Mouse (Mus musculus) lung, embryonic 16.5 days (tissue): ENCODE measurements at regions not wholly inside any gene's neighbourhood (a gene's known extent, or its start where the extent isn't known, plus 50 kb on each side); places are given as distances from the start of the nearest gene placed in this dataset.

Source experiments
- ATAC-seq: fragments of 200-750 bp; cut with Nextera tagmentation; 2 replicates; pipeline ENCODE4 v1.8.0; 2017; ENCODE audit warnings: low read depth, mild to moderate bottlenecking, moderate library complexity
- H3K27ac ChIP-seq: fragments of 300-500 bp; sonication (generic); 2 replicates; pipeline ENCODE4 v1.5.1; 2014; ENCODE audit warnings: mild to moderate bottlenecking, control low read depth, low read length
- H3K27me3 ChIP-seq: fragments of 300-500 bp; sonication (generic); 2 replicates; pipeline ENCODE4 v1.6.1; 2014; ENCODE audit warnings: low read depth, low read length, mixed read lengths; ENCODE audit not compliant: control insufficient read depth, insufficient read depth
- H3K36me3 ChIP-seq: fragments of 300-500 bp; sonication (generic); 2 replicates; pipeline ENCODE4 v1.6.1; 2014; ENCODE audit warnings: low read length; ENCODE audit not compliant: control insufficient read depth, insufficient read depth
- H3K4me1 ChIP-seq: fragments of 300-500 bp; sonication (generic); replicated peaks from 2 replicates; pipeline ENCODE4 v1.6.1; 2014; ENCODE audit warnings: low read length, mixed read lengths; ENCODE audit not compliant: control insufficient read depth, insufficient read depth
- H3K4me2 ChIP-seq: fragments of 300-500 bp; sonication (generic); 2 replicates; pipeline ENCODE4 v1.6.1; 2014; ENCODE audit warnings: low read depth, low read length, control low read depth
- H3K4me3 ChIP-seq: fragments of 300-500 bp; sonication (generic); 2 replicates; pipeline ENCODE4 v1.5.1; 2014; ENCODE audit warnings: mild to moderate bottlenecking, low read length, control low read depth
- H3K9ac ChIP-seq: fragments of 300-500 bp; sonication (generic); 2 replicates; pipeline ENCODE4 v1.6.1; 2014; ENCODE audit warnings: low read length, control low read depth
- H3K9me3 ChIP-seq: fragments of 300-500 bp; sonication (generic); 2 replicates; pipeline ENCODE4 v1.6.1; 2016; ENCODE audit warnings: low read length; ENCODE audit not compliant: control insufficient read depth
- WGBS: fragments of 180-500 bp; shearing (Covaris S2); extraction: QIAGEN DNeasy Blood & Tissue Kit; methylation state at CpG from one replicate; pipeline ENCODE4 v1.1.7; 2014; 5-methylcytosine and 5-hydroxymethylcytosine counted together

- Histone ChIP-seq H3K4me2 (no peak overlapping the region), H3K9me3 (0 out of 2 replicates have a peak, but pooled peaks cover 2% of the 10 kb centered on the region), H3K4me1 (peaks cover 3% of the 10 kb centered on the region), H3K27ac (no peak overlapping the region), H3K4me3 (no peak overlapping the region), H3K36me3 (no peaks in the 10 kb centered on the region), H3K9ac (no peak overlapping the region), H3K27me3 (no peaks in the 10 kb centered on the region)
- WGBS, result 61% methylated on average over 14 of the region's 14 CpGs
- 0 out of 2 replicates have a peak, but pooled peaks have one; percentile 41 for ATAC-seq
Observed at GRCm38 (mm10) chr16:93153545-93154329, 327.8 kb upstream of the Runx1 start.

- WGBS, result 25% methylated on average over 14 of the region's 14 CpGs
- H3K4me1 ChIP-seq, result peaks cover 3% of the 10 kb centered on the region
- H3K27me3 ChIP-seq, result no peaks in the 10 kb centered on the region
- no peak overlapping the region for H3K27ac ChIP-seq
- no peaks in the 10 kb centered on the region for H3K9me3 ChIP-seq
- peak; percentile 66 for ATAC-seq
- no peak overlapping the region for H3K9ac ChIP-seq
- no peak overlapping the region for H3K4me2 ChIP-seq
- no peaks in the 10 kb centered on the region for H3K36me3 ChIP-seq
- H3K4me3 ChIP-seq, result no peak overlapping the region
Observed at GRCm38 (mm10) chr16:93152765-93153489, 327.0 kb upstream of the Runx1 start.

- Histone ChIP-seq H3K27me3 (no peaks in the 10 kb centered on the region), H3K4me2 (no peak overlapping the region), H3K36me3 (no peaks in the 10 kb centered on the region), H3K9ac (no peak overlapping the region), H3K27ac (no peak overlapping the region), H3K4me3 (no peak overlapping the region), H3K9me3 (no peaks in the 10 kb centered on the region), H3K4me1 (peaks cover 3% of the 10 kb centered on the region)
- 93% methylated on average over 1 of the region's 1 CpGs for WGBS
- ATAC-seq, result no peak
Observed at GRCm38 (mm10) chr16:93152057-93152456, 326.1 kb upstream of the Runx1 start.

GRCm38 (mm10) chr16:93151652-93152051 lies 325.7 kb upstream of the Runx1 start:
- Histone ChIP-seq H3K36me3 (no peaks in the 10 kb centered on the region), H3K27me3 (no peaks in the 10 kb centered on the region), H3K4me3 (no peak overlapping the region), H3K4me2 (no peak overlapping the region), H3K9me3 (no peaks in the 10 kb centered on the region), H3K9ac (no peak overlapping the region), H3K4me1 (peaks cover 3% of the 10 kb centered on the region), H3K27ac (no peak overlapping the region)
- 98% methylated on average over 2 of the region's 2 CpGs for WGBS
- ATAC-seq, result no peak

GRCm38 (mm10) chr16:93150451-93150850 lies 324.5 kb upstream of the Runx1 start:
- WGBS, result 40% methylated on average over 12 of the region's 12 CpGs
- no peak for ATAC-seq
- no peak overlapping the region; the same call in 1 of the 2 replicates for H3K4me2 ChIP-seq
- H3K9ac ChIP-seq, result no peak overlapping the region
- no peaks in the 10 kb centered on the region for H3K27me3 ChIP-seq
- no peak overlapping the region for H3K27ac ChIP-seq
- H3K9me3 ChIP-seq, result no peaks in the 10 kb centered on the region
- H3K36me3 ChIP-seq, result no peaks in the 10 kb centered on the region
- peaks cover 3% of the 10 kb centered on the region for H3K4me1 ChIP-seq
- no peak overlapping the region for H3K4me3 ChIP-seq

- H3K4me1 ChIP-seq, result peaks cover 3% of the 10 kb centered on the region
- H3K4me2 ChIP-seq, result no peak overlapping the region
- H3K27me3 ChIP-seq, result no peaks in the 10 kb centered on the region
- H3K4me3 ChIP-seq, result no peak overlapping the region
- no peak overlapping the region for H3K27ac ChIP-seq
- WGBS, result 49% methylated on average over 5 of the region's 5 CpGs
- H3K9ac ChIP-seq, result no peak overlapping the region
- no peak for ATAC-seq
- no peaks in the 10 kb centered on the region for H3K36me3 ChIP-seq
- no peaks in the 10 kb centered on the region for H3K9me3 ChIP-seq
Observed at GRCm38 (mm10) chr16:93147525-93148222, 321.7 kb upstream of the Runx1 start.

- H3K9me3 ChIP-seq, result no peaks in the 10 kb centered on the region
- no peak overlapping the region for H3K4me3 ChIP-seq
- peaks cover 3% of the 10 kb centered on the region; the same call in 1 of the 2 replicates for H3K4me1 ChIP-seq
- H3K36me3 ChIP-seq, result no peaks in the 10 kb centered on the region
- no peak overlapping the region for H3K4me2 ChIP-seq
- 72% methylated on average over 3 of the region's 3 CpGs for WGBS
- H3K27ac ChIP-seq, result no peak overlapping the region
- no peak overlapping the region for H3K9ac ChIP-seq
- no peaks in the 10 kb centered on the region for H3K27me3 ChIP-seq
- no peak for ATAC-seq
Observed at GRCm38 (mm10) chr16:93146812-93147211, 320.9 kb upstream of the Runx1 start.

- H3K4me1 ChIP-seq, result peaks cover 3% of the 10 kb centered on the region; the same call in 1 of the 2 replicates
- H3K27ac ChIP-seq, result no peak overlapping the region
- no peak overlapping the region for H3K9ac ChIP-seq
- no peaks in the 10 kb centered on the region for H3K27me3 ChIP-seq
- no peak overlapping the region for H3K4me3 ChIP-seq
- no peaks in the 10 kb centered on the region for H3K9me3 ChIP-seq
- no peak for ATAC-seq
- H3K36me3 ChIP-seq, result no peaks in the 10 kb centered on the region
- WGBS, result 56% methylated on average over 3 of the region's 3 CpGs
- H3K4me2 ChIP-seq, result no peak overlapping the region
Observed at GRCm38 (mm10) chr16:93145617-93146016, 319.7 kb upstream of the Runx1 start.

GRCm38 (mm10) chr16:93144033-93144432 lies 318.1 kb upstream of the Runx1 start:
- no peak overlapping the region for H3K4me2 ChIP-seq
- H3K27me3 ChIP-seq, result no peaks in the 10 kb centered on the region
- H3K36me3 ChIP-seq, result no peaks in the 10 kb centered on the region
- WGBS, result 96% methylated on average over 5 of the region's 5 CpGs
- H3K9me3 ChIP-seq, result no peaks in the 10 kb centered on the region
- ATAC-seq, result no peak
- no peaks in the 10 kb centered on the region for H3K4me1 ChIP-seq
- no peak overlapping the region for H3K27ac ChIP-seq
- no peak overlapping the region for H3K9ac ChIP-seq
- no peak overlapping the region for H3K4me3 ChIP-seq
